In the genomic region with DNA sequence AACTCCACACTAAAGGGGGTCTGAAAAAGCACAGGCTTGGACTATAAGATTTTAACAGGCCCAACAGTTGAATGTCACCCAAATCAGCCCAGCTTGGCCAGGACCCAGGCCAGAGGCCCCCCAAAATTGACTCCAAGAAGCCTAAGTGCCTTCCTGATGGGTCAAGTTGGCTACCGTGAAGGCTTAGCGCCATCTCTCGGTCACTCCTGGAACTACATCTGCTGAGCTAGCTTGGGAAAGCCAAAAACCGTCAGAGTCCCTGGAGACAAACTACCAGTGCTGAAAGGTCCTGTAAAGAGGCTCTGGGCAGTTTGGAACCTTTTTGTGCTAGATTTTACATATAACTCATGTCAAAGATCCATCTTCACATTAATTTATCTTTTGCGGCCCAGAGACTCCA, we compare ENCODE assay signal across 8 mouse cellular contexts. TPM values are rescaled to one million over a fixed set of nuclear protein-coding genes. Genes with fewer than 3 reads are reported as not detected.
DNase-seq lines count a peak whose midpoint lies in the region; ATAC-seq and TF ChIP-seq lines count a peak whose summit lies in the region.

No protein-coding gene starts in this region.

- WGBS in heart, adult 2 months: 10% methylated on average over 5 of the region's 5 CpGs

- H3K27ac ChIP-seq in heart, adult 2 months: no peak overlapping the region

- TF ChIP-seq POLR2A in heart, adult 2 months (IDR thresholded peaks at IDR 0.05; ENCODE audit: insufficient read depth, low read depth, low read length): no peak
- no peak for TF ChIP-seq POLR2A in brain, embryonic 14.5 days (IDR thresholded peaks at IDR 0.05; ENCODE audit: borderline replicate concordance, extremely low read depth, insufficient read depth, insufficient read length, poor library complexity, severe bottlenecking)

- H3K79me2 ChIP-seq in heart, adult 2 months (replicated peaks; ENCODE audit: control insufficient read depth, insufficient read depth, low read length): no peaks in the 10 kb centered on the region

- peak; percentile 28 to 59 for DNase-seq in heart, adult 2 months
- no peak for DNase-seq in heart, adult 11 months
- peak; percentile 1 to 22 for DNase-seq in CD8-positive naive resting alpha-beta T cell, adult 2 months (ENCODE audit: low read depth in 2 of 2, low spot score in 2 of 2)
- DNase-seq in brain, embryonic 14.5 days (ENCODE audit: low read depth): peak; percentile 75
- DNase-seq in frontal cortex, adult 2 months (ENCODE audit: extremely low spot score in 1 of 2, low spot score in 1 of 2): peak; percentile 16 to 90
- peak; percentile 59 to 79 for DNase-seq in layer of hippocampus, adult 8-10 months (ENCODE audit: low spot score in 2 of 2)
- DNase-seq in thymus, postnatal 25 days: peak; percentile 36

- H3K9ac ChIP-seq in heart, adult 2 months (ENCODE audit: low read depth, low read length): no peak overlapping the region

- no peaks in the 10 kb centered on the region for H3K36me3 ChIP-seq in heart, adult 2 months (ENCODE audit: control insufficient read depth, insufficient read depth, low read length)

- H3K27me3 ChIP-seq in heart, adult 2 months (ENCODE audit: control insufficient read depth, insufficient read depth, low read length): no peaks in the 10 kb centered on the region; the same call in 1 of the 2 replicates

- H3K4me1 ChIP-seq in heart, adult 2 months (ENCODE audit: control insufficient read depth, insufficient read depth, low read length): no peaks in the 10 kb centered on the region

- peak; percentile 63; the same call in 1 of the 2 replicates for ATAC-seq in megakaryocyte progenitor cell, adult 5-6 weeks (replicated peaks; ENCODE audit: poor library complexity)

- TF ChIP-seq CTCF in heart, adult 2 months (IDR thresholded peaks at IDR 0.05): peak; percentile 87
- TF ChIP-seq CTCF in brain, embryonic 14.5 days (IDR thresholded peaks at IDR 0.05; ENCODE audit: borderline replicate concordance, extremely low read depth, insufficient read depth, insufficient read length): peak; percentile 95

- no peak overlapping the region for H3K4me3 ChIP-seq in heart, adult 2 months

- intact Hi-C loops in heart, adult 2 months (cut with DNase I): loop anchor here (1.0 to 2.0 kb wide), 2 partner anchors 180 to 223 kb away; no protein-coding TSS in a partner anchor

- TF ChIP-seq EP300 in heart, adult 2 months (IDR thresholded peaks at IDR 0.05; ENCODE audit: insufficient read depth, low read depth, low read length): no peak

RNA-seq across cellular contexts. Expression of a gene that starts 56.1 kb away (rescaled TPM):
- under 1 TPM; 0.18 to 0.23 TPM for total RNA-seq in heart, adult 2 months (2021)
- 0.18 and 0.47 TPM in 2 replicates for polyA plus RNA-seq in heart, adult 2 months (2012; rRNA removed)
- 3.9 and 5.1 TPM in 2 replicates for polyA plus RNA-seq in brain, embryonic 14.5 days (2012; rRNA removed)
- polyA plus RNA-seq in frontal cortex, adult 2 months (2012; rRNA removed): 14.6 and 17.0 TPM in 2 replicates
- total RNA-seq in layer of hippocampus, adult 8-10 months (2022): 10 to 100 TPM; 56.9 to 82.5 (median 70.4) TPM
- total RNA-seq in megakaryocyte progenitor cell, adult 5-6 weeks (2015): not detected in 2 replicates
- 0.04 TPM in 1 of 2 replicates, not detected in the other for total RNA-seq in megakaryocyte progenitor cell, adult 5-6 weeks (2017)

Comparison
In these comparisons a context has a peak if more than half of its experiments do, and no peak if none do; other contexts are left out.
1. RNA of a gene that starts 56.1 kb away (total RNA-seq): 56.9 to 82.5 TPM in layer of hippocampus, adult 8-10 months; 0.18 to 0.23 TPM in heart, adult 2 months and 0.04 TPM in megakaryocyte progenitor cell, adult 5-6 weeks; every median in the first group is over 10 times any median in the second.